Mouse (Mus musculus) kidney, adult 2 months (tissue): ENCODE results near the gene Golph3.

Experiments used
- CTCF ChIP-seq: fragments of 200-500 bp; conservative IDR thresholded peaks from 2 replicates; pipeline ENCODE4 v1.5.1; 2011; ENCODE audit warnings: low read depth, mild to moderate bottlenecking, control low read depth, low read length, moderate library complexity, mixed read lengths; ENCODE audit not compliant: insufficient read depth, insufficient read length
- POLR2A ChIP-seq: fragments of 200-500 bp; IDR thresholded peaks from one replicate; pipeline ENCODE4 v1.6.1; 2011; ENCODE audit warnings: low read depth, low read length, control low read depth

- TF ChIP-seq CTCF: no peak
- TF ChIP-seq POLR2A: no peak
Observed at GRCm38 (mm10) chr15:12322676-12323402, 1.6 kb downstream of the Golph3 start.
